Mouse (Mus musculus) stomach, postnatal 0 days (tissue): ENCODE measurements around the gene Slc4a10.

Experiments
- CTCF ChIP-seq: IDR thresholded peaks from 2 replicates; pipeline ENCODE4 v1.5.1; 2016; ENCODE audit warnings: antibody characterized with exemption, low read depth, mild to moderate bottlenecking, moderate library complexity
- EP300 ChIP-seq: optimal IDR thresholded peaks from 2 replicates; pipeline ENCODE3; 2016; ENCODE audit warnings: antibody characterized with exemption

GRCm38 (mm10) chr2:62285026-62285425 lies 238.8 kb downstream of the Slc4a10 start:
- no peak for TF ChIP-seq EP300
- TF ChIP-seq CTCF, result no peak
